Mouse (Mus musculus) liver, adult 2 months (tissue): ENCODE measurements around the gene Acat2. TPM values are rescaled to one million over a fixed set of nuclear protein-coding genes. Genes with fewer than 3 reads are reported as not detected.
"Not testable (repeated sequence)": the region's sequence is repeated elsewhere in the genome, so short reads cannot be mapped to it uniquely, and the experiment has no call there.

Source experiments
- DNase-seq: peaks from one replicate; pipeline ENCODE4 v3.0.0-alpha.2; 2011; ENCODE audit warnings: low read depth, low spot score; ENCODE audit errors: extremely low read depth
- H3K27ac ChIP-seq: fragments of 200-500 bp; replicated peaks from 2 replicates; pipeline ENCODE4 v1.5.1; 2012; ENCODE audit warnings: low read depth, mild to moderate bottlenecking, control low read depth, inconsistent platforms, low read length; ENCODE audit not compliant: insufficient read depth
- H3K27me3 ChIP-seq: fragments of 200-500 bp; 2 replicates; pipeline ENCODE4 v1.6.1; 2012; ENCODE audit warnings: mild to moderate bottlenecking, moderate library complexity, low read length, inconsistent platforms; ENCODE audit not compliant: control insufficient read depth, insufficient read depth
- H3K36me3 ChIP-seq: fragments of 200-500 bp; 2 replicates; pipeline ENCODE4 v1.6.1; 2012; ENCODE audit warnings: low read length, inconsistent platforms; ENCODE audit not compliant: control insufficient read depth, insufficient read depth
- H3K4me1 ChIP-seq: fragments of 200-500 bp; 2 replicates; pipeline ENCODE4 v1.6.1; 2011; ENCODE audit warnings: low read length; ENCODE audit not compliant: control insufficient read depth, insufficient read depth
- H3K4me3 ChIP-seq: fragments of 200-500 bp; 2 replicates; pipeline ENCODE4 v1.5.1; 2011; ENCODE audit warnings: low read depth, mild to moderate bottlenecking, control low read depth, low read length, moderate library complexity; ENCODE audit not compliant: insufficient read depth
- H3K79me2 ChIP-seq: fragments of 200-500 bp; 2 replicates; pipeline ENCODE4 v1.6.1; 2012; ENCODE audit warnings: inconsistent platforms, mild to moderate bottlenecking, low read length, moderate library complexity; ENCODE audit not compliant: control insufficient read depth, insufficient read depth
- H3K9ac ChIP-seq: fragments of 200-500 bp; 2 replicates; pipeline ENCODE4 v1.6.1; 2012; ENCODE audit warnings: low read depth, mild to moderate bottlenecking, control low read depth, inconsistent platforms, low read length
- CTCF ChIP-seq: fragments of 200-500 bp; IDR thresholded peaks from 2 replicates; pipeline ENCODE4 v1.5.1; 2011; ENCODE audit warnings: low read depth, low read length, control low read depth
- POLR2A ChIP-seq: fragments of 200-500 bp; IDR thresholded peaks from 2 replicates; pipeline ENCODE4 v1.6.1; 2011; ENCODE audit warnings: low read length, control low read depth; ENCODE audit not compliant: insufficient read depth; ENCODE audit errors: extremely low read depth
- WGBS: fragments of 180-500 bp; shearing (Covaris S2); methylation state at CpG from one replicate; pipeline ENCODE4 v1.1.7; 2018; 5-methylcytosine and 5-hydroxymethylcytosine counted together
- polyA plus RNA-seq: library from polyadenylated mRNA; depleted of rRNA; stranded (reverse); fragments of >200 nt; gene quantifications from 2 replicates; pipeline ENCODE4 v1.2.3, GENCODE M21; 2012
- total RNA-seq: library from RNA; depleted of rRNA; stranded (reverse); fragments of >200 nt; gene quantifications from 2 replicates; pipeline ENCODE4 v1.2.3, GENCODE M21; 2014

Acat2 gene
- total and polyA plus RNA-seq, 2 experiments, result 45.9 to 75.1 TPM

- no peak for DNase-seq
- no peaks in the 10 kb centered on the region for H3K4me1 ChIP-seq
- H3K27ac ChIP-seq, result no peak overlapping the region
- no peaks in the 10 kb centered on the region for H3K27me3 ChIP-seq
- H3K79me2 ChIP-seq, result no peaks in the 10 kb centered on the region
- TF ChIP-seq POLR2A (no peak), CTCF (no peak)
- H3K9ac ChIP-seq, result no peak overlapping the region
- 88% methylated on average over 5 of the region's 5 CpGs for WGBS
- peaks cover 47% of the 10 kb centered on the region for H3K36me3 ChIP-seq
- H3K4me3 ChIP-seq, result no peak overlapping the region
Observed at GRCm38 (mm10) chr17:12949669-12950068, 10.9 kb downstream of the Acat2 start.

DNA sequence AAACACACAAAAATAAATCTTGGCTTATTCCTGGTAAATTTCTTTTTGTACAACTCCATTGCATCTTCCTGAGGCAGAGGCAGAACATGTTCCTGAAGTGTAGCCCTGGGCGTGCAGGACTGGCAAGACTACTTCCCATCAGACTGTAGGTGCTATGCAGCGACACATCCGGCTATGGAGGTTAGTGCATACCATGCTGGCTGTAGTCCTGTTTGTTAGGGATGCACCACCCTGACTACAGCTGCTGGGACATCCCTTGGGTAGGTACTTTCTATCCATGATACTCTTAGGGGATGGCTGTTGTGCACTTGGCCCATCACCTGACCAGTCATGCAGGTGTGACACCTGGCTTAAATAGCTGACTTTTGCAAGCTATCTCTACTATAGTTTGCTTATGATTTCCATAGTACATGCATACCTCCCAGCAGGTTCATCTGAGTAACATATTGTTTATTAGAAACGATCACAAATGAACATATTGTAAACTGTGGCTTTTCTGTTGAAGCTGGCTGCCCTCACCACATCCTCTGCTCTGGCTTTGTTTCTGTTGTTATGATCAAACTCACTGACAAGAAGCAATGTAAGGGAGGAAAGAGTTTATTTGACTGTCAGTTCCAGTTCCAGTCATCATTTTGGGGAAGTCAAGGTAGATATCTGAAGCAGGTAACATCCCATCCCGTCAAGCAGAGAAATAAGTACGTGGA, 17.9 kb downstream of the Acat2 start:
- Histone ChIP-seq H3K36me3 (peaks cover 30% of the 10 kb centered on the region), H3K4me1 (peaks cover 3% of the 10 kb centered on the region), H3K4me3 (no peak overlapping the region), H3K79me2 (no peaks in the 10 kb centered on the region; the same call in 1 of the 2 replicates), H3K9ac (no peak overlapping the region), H3K27ac (no peak overlapping the region), H3K27me3 (no peaks in the 10 kb centered on the region)
- no peak for DNase-seq
- WGBS, result 95% methylated on average over 6 of the region's 6 CpGs
- no peak for TF ChIP-seq CTCF

DNA sequence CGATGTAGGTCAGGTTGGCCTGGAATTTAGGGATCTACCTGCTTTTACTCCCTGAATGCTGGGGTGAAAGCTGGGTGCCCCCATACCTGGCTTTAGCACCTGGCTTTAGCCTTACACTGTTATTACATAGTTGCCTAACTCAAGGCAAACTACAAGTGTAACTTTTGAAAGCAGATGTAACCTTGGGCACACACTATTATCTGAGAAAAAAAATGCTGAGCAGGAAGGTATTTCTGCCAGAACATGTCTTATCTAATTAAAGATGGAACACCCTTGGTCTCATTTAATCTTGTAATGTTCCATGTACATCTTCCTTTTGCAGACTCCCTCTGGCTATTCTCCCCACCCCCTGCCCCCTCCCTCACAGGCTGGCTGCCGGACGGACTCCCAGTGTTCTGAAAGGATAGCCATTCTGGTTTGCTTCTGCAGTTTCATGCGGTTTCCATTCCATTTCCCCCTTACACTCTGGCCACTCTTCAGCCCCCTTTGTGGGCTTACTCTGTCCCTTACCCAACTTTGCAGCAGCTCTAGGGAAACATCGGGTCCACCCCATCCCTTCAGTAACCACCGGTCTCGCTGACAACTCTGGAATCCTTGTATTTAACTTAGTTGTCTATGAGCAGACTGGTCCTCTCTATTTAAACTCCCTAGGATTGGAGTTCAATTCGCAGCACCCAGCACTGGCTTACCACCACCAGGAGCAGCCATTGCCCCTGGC, 18.8 kb downstream of the Acat2 start:
- Histone ChIP-seq H3K27ac (peak overlapping the region; percentile 55; the same call in 1 of the 2 replicates), H3K4me1 (peaks cover 5% of the 10 kb centered on the region), H3K79me2 (no peaks in the 10 kb centered on the region; the same call in 1 of the 2 replicates), H3K27me3 (no peaks in the 10 kb centered on the region), H3K4me3 (no peak overlapping the region), H3K9ac (0 out of 2 replicates have a peak overlapping the region, but pooled peaks have one; percentile 25), H3K36me3 (peaks cover 26% of the 10 kb centered on the region)
- WGBS, result 74% methylated on average over 8 of the region's 8 CpGs
- DNase-seq, result peak; percentile 58
- TF ChIP-seq CTCF (no peak), POLR2A (no peak)

DNA sequence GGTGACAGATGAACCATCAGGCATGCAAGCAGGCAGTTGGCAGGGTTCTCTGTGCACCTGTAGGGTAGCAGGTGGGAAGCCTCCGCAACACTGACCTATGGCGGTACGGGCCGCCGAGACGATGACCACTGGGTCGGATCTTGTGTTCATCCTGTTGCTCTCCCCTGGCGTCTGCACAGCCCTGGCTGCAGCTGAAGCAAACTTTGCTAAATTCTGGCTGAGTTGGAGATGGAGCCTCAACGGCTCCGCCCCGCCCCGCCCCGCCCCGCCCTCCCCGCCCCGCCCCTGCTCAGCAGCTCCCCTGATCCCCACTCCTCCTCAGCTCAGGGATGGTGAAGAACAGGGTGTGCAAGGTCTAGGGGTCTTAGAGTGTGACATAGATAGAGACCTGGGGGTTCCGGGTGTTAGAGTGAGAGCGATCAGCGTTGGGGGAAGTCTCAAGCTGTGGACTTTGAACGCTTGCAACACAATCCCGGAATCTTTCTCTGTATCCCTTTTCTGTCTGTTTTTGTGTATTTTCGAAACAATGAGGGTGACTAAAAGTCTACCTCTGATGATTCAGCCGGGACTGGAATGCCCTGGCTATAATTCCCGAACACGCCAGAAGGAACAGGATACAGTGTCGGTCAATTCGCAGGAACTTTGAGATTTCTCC, 20.3 kb downstream of the Acat2 start, which contains the start of gene Acat3:
Gene Acat3 (minus strand): TSS at position 450 of the 655 bp plus-strand sequence.
- Histone ChIP-seq H3K27ac (peak within 1 kb of the TSS; percentile 81), H3K36me3 (peaks cover 21% of the 10 kb centered on the region), H3K4me1 (peaks cover 13% of the 10 kb centered on the region), H3K79me2 (no peaks in the 10 kb centered on the region; the same call in 1 of the 2 replicates), H3K9ac (peak within 1 kb of the TSS; percentile 85), H3K4me3 (peak within 1 kb of the TSS; percentile 85), H3K27me3 (no peaks in the 10 kb centered on the region)
- WGBS, result 2% methylated on average over 27 of the region's 27 CpGs
- DNase-seq, result peak; percentile 84
- TF ChIP-seq CTCF (no peak), POLR2A (peak; percentile 90)

- 14% methylated on average over 4 of the region's 12 CpGs for WGBS
Observed at GRCm38 (mm10) chr17:12939377-12940148, 21.0 kb downstream of the Acat2 start.

More at GRCm38 (mm10) chr17:12939377-12940148, 21.0 kb downstream of the Acat2 start:
- Histone ChIP-seq H3K36me3 (peaks cover 17% of the 10 kb centered on the region), H3K9ac (peak overlapping the region; percentile 85), H3K27ac (peak overlapping the region; percentile 81), H3K4me3 (peak overlapping the region; percentile 85), H3K4me1 (peaks cover 15% of the 10 kb centered on the region)
- DNase-seq, result peak; percentile 39
- H3K79me2 ChIP-seq, H3K27me3 ChIP-seq: not testable (repeated sequence)
